Mouse (Mus musculus) CH12F3 (cell line): ENCODE results near the gene Tmem132d.

ENCODE experiments used
- in situ Hi-C: fragments of 300-500 bp; cut with MboI; formaldehyde crosslinking; loops from 2 replicates; pipeline ENCODE4 v1.14.3; 2020; ENCODE audit warnings: low sequenced_read_pairs

The Tmem132d gene

DNA sequence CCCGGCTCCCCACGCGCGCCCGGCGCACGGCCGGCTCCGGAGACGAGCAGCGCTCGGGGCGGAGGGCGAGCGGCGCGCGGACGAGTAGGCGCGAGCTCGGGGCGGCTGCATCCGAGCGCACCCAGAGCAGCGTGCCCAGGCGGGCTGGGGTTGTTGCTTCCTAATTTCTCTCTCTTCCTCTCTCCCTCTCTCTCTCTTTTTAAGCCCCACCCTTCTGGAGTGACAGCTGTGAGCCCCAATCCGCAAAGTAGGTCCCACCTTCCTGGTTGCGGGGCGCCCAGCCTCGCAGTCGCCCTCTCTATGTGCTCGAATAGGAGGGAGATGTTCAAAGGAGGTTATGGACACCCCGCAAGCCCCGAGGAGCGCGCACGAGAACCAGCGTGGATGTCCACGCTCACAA is at the start of gene Tmem132d:
Gene Tmem132d, minus strand, starts transcription at position 162 of the 400 bp plus-strand sequence.
- in situ Hi-C loops = no loop called here

- in situ Hi-C loops = no loop called here
Measured at GRCm38 (mm10) chr5:128480816-128481215, 47.9 kb upstream of the Tmem132d start.

GRCm38 (mm10) chr5:128475372-128475771 is 42.5 kb upstream of the Tmem132d start:
- in situ Hi-C loops = no loop called here

DNA sequence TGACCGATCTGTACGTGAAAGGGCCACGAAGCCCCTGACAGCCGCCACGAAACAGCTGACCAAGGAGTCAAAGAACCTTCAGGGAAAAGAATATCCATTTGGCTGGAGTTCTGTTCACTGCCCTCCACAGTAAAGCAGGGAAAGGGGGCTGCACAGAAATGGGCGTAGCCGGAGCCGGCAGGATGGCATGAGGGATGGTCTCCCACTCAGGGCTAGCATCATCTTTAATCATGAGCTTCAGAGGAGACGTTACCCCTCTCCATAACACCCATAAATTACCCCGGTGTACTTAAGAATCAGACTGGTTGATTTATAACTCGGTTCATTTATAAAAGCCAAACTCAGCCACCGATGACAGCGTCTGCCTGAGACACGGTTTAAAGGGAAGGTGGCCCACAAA is 36.9 kb upstream of the Tmem132d start:
- in situ Hi-C loops = no loop called here

- in situ Hi-C loops = no loop called here
Measured at GRCm38 (mm10) chr5:128464514-128464913, 31.6 kb upstream of the Tmem132d start.

DNA sequence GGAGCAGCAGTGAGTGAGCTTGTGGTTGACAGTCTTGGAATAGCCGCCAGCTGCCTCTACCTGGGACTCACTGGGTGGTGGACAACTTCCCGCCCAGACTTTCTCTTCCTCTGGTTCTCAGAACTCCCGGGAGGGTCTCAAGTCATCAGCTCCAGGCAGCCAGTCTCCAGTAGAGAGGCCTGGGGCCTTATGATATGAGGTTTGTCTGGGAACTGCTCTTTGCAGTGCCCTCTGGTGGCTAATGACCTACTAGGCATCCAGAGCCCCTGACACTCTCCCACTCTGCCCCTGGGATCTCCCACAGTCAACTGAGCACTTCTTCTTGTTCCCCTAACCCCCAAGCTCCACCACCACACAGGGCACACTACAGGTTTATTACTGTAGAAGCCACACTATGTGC is 27.7 kb upstream of the Tmem132d start:
- in situ Hi-C loops = no loop called here

DNA sequence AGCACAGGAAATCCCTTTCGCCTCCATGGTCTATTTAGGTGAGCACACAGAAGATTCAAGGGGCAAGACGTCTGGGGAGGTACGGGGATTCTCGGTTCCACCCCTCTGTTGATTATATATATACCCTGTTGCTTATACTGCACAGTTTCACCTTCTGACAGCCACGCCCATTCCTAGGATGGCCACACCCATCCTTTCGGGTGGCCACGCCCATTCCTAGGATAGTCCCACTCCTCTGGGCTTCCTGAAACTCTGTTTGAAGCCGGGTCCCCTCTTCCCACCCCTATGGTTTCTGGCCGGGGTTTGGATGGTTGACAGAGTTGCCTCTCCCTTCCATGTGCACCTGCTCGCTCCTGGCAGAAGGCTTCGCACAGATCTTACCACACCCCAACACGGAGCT is 22.9 kb upstream of the Tmem132d start:
- in situ Hi-C loops = no loop called here

DNA sequence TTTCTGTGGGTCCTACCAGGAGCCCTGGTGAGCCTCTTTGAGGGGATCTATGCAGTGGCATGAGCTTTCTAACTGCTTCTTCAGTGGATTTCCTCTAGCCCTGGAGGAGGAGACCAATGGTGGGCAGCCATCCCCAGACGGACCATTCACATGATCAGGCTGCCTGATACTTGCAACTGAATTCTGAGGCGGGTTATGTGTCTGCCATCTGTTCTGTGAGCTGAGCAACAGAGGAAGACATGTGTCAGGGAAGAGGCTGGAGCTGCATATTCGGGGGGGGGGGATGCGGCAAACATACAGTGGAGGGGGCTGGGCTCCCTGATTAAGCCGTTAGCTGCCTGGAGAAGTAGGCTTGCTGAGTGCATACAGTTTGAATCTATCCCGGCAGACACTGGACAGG is 19.3 kb upstream of the Tmem132d start:
- in situ Hi-C loops = no loop called here

DNA sequence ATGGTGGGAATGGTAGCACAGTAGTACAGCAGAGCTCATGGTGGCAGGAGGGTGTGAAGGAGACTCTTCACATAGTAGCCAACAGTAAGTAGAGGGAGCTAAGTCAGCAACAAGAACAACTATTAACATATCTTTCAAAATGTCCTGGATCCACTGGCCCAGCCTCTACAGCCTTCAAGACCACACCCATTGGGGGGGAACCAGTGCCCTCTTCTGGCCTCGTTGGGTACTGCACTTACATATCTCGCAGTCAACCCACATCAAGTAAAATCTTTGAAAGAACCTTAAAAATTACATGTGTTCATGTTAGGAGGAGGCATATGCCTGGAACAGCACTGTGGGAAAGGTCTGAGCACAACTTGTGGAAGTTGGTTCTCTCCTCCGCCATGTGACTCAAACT is 17.9 kb upstream of the Tmem132d start:
- in situ Hi-C loops = no loop called here

GRCm38 (mm10) chr5:128444876-128445275 is 12.0 kb upstream of the Tmem132d start:
- in situ Hi-C loops = no loop called here

DNA sequence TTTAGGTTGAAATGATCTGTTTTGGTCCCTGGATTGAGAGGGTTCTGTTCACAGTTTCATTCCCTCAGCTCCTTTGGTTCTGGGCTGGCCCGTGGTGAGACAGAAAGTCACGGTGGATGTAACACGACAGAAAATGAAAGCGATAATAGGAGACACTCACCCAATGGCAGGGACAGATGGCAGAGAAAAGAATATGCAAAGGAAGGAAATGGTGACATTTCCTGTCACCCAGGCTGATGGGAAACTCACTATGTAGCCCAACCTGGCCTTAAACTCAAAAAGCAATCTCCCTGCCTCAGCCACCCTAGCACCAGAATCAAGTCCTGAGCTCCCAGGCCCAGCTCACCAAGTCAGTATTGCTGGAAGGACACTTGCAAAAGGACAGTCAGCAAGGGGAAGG is 11.0 kb upstream of the Tmem132d start:
- in situ Hi-C loops = no loop called here

DNA sequence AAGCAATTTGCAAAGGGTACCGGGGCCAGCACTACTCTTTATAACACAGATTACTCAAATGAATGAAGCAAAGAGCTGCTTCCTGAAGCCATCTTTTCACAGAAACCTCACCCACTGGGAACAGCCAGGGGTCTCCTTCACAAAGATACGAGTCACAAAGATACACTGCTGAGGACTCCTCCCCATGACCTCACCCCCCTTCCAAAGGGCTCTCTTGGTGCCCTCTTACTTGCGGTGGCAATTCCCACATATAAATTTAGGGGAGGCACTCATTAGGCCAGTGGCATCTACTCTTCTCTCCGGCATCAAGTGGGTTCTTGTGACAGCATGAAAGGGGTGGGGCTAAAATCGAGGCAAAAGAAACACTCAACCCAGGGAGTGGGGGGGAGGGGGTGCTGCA is 8.2 kb upstream of the Tmem132d start:
- in situ Hi-C loops = no loop called here

- in situ Hi-C loops = no loop called here
Measured at GRCm38 (mm10) chr5:128439828-128440227, 7.0 kb upstream of the Tmem132d start.

GRCm38 (mm10) chr5:128438078-128438477 is 5.2 kb upstream of the Tmem132d start:
- in situ Hi-C loops = no loop called here

DNA sequence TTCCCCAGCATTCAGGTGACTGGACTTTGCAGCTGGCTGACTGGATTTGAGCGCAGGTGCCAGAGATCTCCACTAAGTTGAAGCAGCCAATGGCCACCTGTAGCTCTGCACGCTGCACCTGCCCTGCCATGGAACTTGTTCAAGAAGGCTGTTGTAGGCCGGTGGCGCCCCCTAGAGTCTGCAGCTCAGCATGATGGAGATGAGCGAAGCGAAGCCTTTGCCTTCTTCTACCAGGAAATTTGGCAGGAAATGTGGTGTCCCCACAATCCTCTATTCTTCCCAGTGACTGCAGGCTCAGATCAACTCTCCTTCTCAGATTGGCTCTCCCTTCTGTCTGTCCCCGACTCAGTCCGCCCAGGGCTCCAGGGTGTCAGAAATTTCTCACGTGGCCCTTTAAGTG is 4.0 kb upstream of the Tmem132d start:
- in situ Hi-C loops = no loop called here

DNA sequence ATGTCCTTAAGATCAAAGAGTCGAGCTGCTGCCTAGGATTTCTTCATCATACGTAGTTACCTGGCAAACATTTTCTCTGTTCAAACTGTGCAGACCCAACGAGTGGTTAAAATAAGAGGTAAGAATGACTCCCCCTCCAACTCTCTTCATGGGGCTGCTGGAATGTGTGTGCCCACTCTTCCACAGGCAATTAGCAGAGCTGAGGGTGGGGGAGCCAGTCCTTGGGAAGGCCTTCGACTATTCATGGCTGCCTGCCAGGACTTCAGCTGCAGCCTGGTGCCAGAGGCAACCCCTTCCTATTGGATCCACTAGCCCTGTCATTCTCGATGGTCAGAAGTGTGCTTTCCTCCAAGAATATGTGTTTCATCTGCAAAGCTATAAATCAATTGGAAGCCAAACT is 2.8 kb upstream of the Tmem132d start:
- in situ Hi-C loops = no loop called here

DNA sequence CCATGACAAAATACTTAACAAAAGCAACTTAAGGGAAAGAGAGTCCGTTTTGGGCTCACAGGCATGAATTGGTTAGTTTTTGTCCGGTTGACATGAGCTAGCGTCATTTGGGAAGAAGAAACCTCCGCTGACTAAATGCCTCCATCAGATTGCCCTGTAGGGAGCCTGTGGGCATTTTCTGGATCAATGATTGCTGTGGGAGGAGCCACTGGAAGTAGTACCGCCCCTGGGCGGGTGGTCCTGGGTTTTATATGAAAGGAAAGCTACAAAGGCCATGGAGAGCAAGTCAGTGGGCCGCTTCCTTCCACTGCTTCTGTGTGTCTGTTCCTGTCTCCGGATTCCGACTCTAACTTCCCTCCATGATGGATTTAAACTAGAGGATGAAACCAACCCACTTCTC is 909 bp upstream of the Tmem132d start:
- in situ Hi-C loops = no loop called here

DNA sequence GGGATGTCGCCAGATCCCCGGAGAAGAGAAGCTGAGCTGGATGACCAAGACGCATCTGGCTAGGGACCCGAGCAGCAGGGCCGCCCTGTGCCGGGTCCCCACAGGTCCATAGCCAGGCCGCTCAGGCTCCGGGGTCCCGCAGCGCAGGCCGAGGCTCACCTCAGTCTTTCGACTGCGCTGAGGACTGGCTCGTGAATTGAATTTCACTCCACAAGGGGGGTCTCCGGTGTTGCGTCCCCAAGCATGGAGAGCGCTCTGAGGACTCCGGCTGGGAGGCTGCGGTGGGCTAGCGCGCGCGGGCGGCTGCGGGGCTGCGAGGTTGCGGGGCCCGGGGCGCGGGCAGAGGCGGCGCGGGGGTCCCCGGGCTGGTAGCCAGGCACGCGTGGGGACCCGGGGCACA is 455 bp downstream of the Tmem132d start:
- in situ Hi-C loops = no loop called here

- in situ Hi-C loops = no loop called here
Measured at GRCm38 (mm10) chr5:128424636-128425035, 8.2 kb downstream of the Tmem132d start.

DNA sequence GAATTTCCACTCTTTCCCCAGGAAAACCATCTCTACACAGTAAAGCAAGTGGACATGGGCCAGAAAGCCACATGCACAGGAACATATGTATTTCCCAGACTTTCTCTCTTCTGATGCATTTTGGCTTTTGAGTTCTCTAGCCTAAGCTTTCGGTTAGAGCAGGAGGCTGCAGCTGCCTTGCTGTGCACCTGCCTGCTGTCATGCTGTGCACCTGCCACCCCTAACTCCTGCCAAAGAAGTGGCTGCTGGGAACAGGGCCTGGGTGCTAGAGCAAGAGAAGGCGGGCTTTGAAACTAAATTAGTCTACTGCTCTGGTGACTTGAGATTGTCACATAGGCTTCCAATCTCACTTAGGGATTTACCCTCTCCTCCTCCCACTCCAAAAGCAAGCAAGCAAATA is 8.7 kb downstream of the Tmem132d start:
- in situ Hi-C loops = no loop called here

GRCm38 (mm10) chr5:128422090-128422489 is 10.8 kb downstream of the Tmem132d start:
- in situ Hi-C loops = no loop called here

- in situ Hi-C loops = no loop called here
Measured at GRCm38 (mm10) chr5:128418149-128418710, 14.6 kb downstream of the Tmem132d start.

DNA sequence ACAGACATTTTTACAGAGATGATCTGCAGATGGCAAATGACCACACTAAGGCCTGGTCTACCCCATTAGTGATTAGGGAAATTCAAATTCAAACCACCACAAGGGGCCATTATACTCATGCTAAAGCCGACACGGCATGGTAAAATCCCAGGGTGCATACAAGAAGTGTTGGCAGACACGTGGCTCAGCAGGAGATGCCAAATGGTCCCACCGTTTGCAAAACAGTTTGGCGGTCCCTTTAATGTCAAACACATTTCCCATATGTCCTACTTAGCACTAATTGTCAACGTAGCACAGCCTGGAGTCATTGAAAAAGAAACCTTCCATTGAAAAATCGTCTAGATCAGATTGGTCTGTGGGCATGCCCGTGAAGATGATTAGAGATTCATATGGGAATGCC is 18.8 kb downstream of the Tmem132d start:
- in situ Hi-C loops = no loop called here

DNA sequence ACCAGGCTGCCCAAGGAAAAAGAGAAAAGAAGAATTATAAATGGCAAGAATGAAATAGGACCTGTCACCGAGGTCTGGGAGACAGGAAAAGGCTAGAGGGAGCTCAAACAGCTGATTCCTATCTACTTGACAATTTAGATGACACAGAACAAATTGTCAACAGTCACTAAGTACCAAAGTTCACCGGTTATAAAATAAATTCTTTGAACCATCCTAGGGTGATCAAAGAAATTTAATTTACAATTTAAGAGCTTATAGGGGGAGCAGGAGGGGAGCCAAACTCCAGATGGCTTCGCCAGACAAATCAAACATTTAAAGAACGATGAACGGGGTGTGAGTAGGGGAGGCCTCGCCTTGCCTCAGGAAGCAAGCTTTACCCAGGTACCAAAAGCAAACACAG is 20.6 kb downstream of the Tmem132d start:
- in situ Hi-C loops = no loop called here
